Mouse (Mus musculus) right cerebral cortex, postnatal 14 days (tissue): Measurements from ENCODE around the gene Gm11639.

Source experiments
- DNase-seq: peaks from one replicate; pipeline ENCODE4 v3.0.0; 2022

Gm11639 gene

DNA sequence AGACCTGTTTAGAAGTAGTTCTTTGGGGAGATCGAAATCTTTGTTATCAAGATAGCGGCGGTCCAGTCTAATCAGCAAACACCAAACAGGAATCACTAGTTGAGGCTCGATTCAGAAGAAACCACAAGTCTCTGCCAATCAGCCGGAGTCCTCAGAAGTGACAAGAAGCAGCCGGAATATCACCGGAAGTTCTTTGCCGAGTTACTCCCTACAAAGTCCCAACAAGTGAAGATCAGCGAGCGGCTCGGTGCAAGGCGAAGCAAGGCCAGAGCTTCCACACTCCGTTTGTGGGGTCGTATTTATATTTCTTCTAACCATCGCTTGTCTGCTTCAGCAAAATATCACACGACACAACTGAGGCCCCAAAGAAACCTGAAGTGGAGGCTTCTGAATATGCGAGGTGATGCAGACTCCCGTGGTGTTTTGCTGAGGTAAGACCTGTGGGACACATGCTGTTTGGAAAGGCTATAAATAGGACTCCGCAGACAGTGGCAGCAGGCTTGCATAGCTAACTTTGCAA, 471.3 kb downstream of the Gm11639 start:
- no peak for DNase-seq

DNA sequence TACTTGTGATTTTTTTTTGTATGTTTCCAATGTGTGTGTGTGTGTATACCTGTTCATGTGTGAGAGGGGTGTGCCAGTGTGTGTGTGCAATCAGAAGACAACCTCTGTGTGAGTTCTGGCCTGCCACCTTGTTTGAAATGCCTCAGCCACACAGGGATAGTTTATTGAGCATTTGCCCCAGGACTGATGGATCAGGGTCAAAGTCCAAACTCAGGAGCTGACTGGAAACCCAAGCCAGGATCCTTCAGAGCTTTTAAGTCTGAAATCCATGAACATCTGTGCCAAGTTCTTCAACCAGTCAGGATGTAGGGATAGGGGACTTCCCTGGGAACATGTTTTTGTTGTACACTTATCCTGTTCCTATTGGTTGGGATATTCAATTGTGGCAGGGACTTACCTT, 472.5 kb downstream of the Gm11639 start:
- DNase-seq = no peak

DNA sequence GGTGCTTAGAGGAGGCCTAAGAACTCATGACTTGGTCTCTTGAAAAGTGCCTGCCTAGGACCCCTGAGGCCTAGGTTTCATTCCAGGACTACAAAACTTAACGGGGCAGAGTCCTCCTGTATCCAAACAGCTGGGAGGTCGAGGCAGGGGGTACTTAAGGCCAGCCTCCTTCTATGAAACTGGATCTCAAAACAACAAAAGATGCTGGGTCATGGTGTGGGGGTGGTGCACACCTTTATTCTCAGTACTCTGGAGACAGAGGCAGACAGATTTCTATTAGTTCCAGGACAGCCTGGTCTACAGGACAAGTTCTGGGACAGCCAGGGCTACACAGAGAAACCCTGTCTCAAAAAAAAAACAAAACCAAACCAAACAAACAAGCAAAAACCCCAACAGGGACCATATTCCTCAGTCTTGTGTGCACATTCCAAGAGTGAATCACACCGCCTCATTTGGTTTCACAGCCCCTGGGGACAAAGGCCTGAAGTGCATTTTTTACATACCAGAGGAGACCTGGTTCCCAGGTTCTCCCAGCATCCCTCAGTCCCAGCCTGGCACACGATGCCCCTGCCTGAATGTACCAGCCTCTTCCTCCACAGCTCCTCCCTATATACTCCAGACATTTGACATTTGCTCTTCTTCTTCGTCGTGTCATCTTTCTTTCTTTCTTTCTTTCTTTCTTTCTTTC, 474.3 kb downstream of the Gm11639 start:
- DNase-seq = no peak

DNA sequence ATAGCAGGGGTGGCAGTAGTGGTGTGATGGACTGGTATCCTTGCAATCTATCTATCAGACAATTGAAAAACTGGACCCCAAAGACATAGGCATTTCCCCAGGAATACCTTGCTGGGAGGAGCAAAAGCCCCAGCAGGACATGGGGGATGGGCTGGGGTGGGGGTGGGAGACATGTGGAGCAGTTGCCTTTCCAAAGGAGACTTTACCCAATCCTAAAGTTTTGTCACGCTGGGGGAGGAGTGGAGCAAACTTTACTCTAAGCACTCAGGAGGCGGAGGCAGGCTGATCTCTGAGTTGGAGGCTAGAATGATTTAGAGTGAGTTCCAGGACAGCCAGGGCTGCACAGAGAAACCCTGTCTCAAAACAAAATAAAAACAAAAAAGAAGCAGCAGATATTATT, 475.9 kb downstream of the Gm11639 start:
- no peak for DNase-seq

DNA sequence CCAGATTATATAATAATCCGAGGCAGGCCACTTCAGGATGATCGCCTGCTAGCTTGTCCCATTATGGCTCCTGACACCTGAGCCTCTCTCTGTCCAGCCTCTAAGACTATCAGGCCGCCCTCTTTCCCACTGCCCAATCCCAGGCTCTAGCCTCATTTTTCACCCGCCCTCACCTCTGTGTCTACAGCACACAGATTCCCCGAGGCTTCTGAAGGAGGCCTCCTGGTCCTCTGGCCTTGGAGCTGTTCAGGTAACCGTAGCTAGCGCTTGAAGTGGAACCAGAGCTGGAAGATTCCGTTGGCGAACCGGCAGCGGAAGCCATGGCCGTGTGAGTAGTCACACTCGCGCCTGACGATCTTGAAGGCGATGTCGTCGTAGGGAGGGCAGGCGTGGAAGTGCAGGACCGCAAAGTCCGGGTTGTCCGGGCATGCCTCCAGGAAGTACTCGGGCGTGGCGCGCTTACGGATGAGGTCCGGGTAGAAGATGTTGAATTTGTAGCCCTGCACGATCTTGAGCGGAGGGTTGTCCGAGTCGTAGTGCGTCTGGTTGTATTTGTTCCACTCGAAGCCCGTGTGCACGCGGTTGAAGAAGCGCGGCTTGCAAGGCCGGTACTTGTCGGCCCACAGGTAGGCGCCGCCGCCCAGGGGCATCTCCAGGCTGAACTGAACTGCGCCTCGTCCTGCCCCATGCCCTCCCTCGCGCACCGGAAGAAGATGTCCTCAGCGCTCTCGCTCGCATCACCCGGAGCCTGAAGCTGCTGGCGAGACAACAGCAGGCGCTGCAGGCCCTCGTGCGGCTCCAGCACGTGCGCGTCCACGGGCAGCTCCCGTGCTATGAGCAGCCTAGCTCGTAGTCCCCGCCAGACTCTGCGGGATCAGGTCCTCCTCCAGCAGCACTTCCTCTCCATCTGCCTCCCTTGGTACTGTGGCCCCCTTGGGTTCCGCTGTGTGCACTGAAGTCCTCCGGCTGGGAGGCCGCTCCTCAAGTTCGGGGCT, 479.3 kb downstream of the Gm11639 start:
- DNase-seq = no peak

DNA sequence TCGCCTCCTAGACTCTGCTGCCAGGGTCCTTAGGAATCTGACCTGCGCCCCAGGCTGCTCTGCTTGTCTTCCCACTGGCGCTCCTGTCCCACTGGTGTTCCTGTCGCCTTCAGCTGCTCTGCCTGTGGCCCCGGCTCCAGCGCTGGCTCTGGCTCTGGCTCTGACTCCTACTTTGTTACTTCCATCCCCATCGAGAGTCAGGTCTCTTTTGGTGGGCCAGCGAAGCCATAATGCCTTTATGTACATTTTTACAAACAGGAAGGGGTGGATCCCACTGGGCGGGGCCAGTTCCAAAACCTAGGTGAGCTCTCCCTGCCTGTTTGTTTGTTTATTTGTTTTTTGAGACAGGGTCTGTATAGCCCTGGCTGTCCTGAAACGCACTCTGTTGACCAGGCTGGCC, 481.3 kb downstream of the Gm11639 start:
- DNase-seq = no peak
